Mouse (Mus musculus) heart, postnatal 0 days (tissue): Measurements from ENCODE around the gene Rasgef1b.

Experiments used
- CTCF ChIP-seq: IDR thresholded peaks from 2 replicates; pipeline ENCODE4 v1.5.1; 2016; ENCODE audit warnings: antibody characterized with exemption, control low read depth, low read depth
- EP300 ChIP-seq: IDR thresholded peaks from 2 replicates; pipeline ENCODE4 v1.6.1; 2016; ENCODE audit warnings: antibody characterized with exemption, low read depth

- TF ChIP-seq CTCF (no peak), EP300 (no peak)
Observed at GRCm38 (mm10) chr5:99402784-99403183, 326.1 kb downstream of the Rasgef1b start.
